Mouse (Mus musculus) fat pad, adult 2 months (tissue): Measurements from ENCODE around the gene Vmn1r177.
"Not testable (repeated sequence)": the region's sequence is repeated elsewhere in the genome, so short reads cannot be mapped to it uniquely, and the experiment has no call there.

Experiments
- DNase-seq: peaks from one replicate; pipeline ENCODE4 v3.0.0-alpha.2; 2011; ENCODE audit warnings: low read depth, low spot score; ENCODE audit errors: extremely low read depth

The Vmn1r177 gene

GRCm38 (mm10) chr7:23866349-23866748, at the start of gene Vmn1r177:
TSS of gene Vmn1r177 (minus strand) at chr7:23866449.
- DNase-seq: not testable (repeated sequence)

GRCm38 (mm10) chr7:23891709-23892108, 25.5 kb upstream of the Vmn1r177 start, which contains the start of gene Vmn1r178:
TSS of gene Vmn1r178 (plus strand) at chr7:23892009.
- no peak for DNase-seq

- DNase-seq: not testable (repeated sequence)
These were observed 10.7 kb upstream of the Vmn1r177 start for GRCm38 (mm10) chr7:23876918-23877317.

GRCm38 (mm10) chr7:23837272-23837671, 29.0 kb downstream of the Vmn1r177 start, which contains the start of gene Vmn1r176:
TSS of gene Vmn1r176 (minus strand) at chr7:23837372.
- not testable (repeated sequence) for DNase-seq
